Mouse (Mus musculus) lung, embryonic 14.5 days (tissue): ENCODE results near the gene Rps21. TPM values are rescaled to one million over a fixed set of nuclear protein-coding genes. Genes with fewer than 3 reads are reported as not detected.

Experiments used
- ATAC-seq: fragments of 200-750 bp; cut with Nextera tagmentation; 2 replicates; pipeline ENCODE4 v1.8.0; 2017; ENCODE audit warnings: mild to moderate bottlenecking, moderate TSS enrichment, moderate library complexity; ENCODE audit not compliant: insufficient read depth
- DNase-seq: peaks from one replicate; pipeline ENCODE4 v3.0.0-alpha.2; 2015
- H3K27ac ChIP-seq: fragments of 300-500 bp; sonication (generic); 2 replicates; pipeline ENCODE4 v1.5.1; 2014; ENCODE audit warnings: low read depth, mild to moderate bottlenecking, moderate library complexity
- H3K27me3 ChIP-seq: fragments of 300-500 bp; sonication (generic); 2 replicates; pipeline ENCODE4 v1.6.1; 2014; ENCODE audit warnings: low read length, control low read depth; ENCODE audit not compliant: insufficient read depth
- H3K36me3 ChIP-seq: fragments of 300-500 bp; sonication (generic); 2 replicates; pipeline ENCODE4 v1.6.1; 2014; ENCODE audit warnings: control low read depth; ENCODE audit not compliant: insufficient read depth
- H3K4me1 ChIP-seq: fragments of 300-500 bp; sonication (generic); 2 replicates; pipeline ENCODE4 v1.6.1; 2014; ENCODE audit warnings: antibody characterized with exemption, control low read depth; ENCODE audit not compliant: insufficient read depth
- H3K4me2 ChIP-seq: fragments of 300-500 bp; sonication (generic); 2 replicates; pipeline ENCODE4 v1.6.1; 2014; ENCODE audit warnings: mild to moderate bottlenecking
- H3K4me3 ChIP-seq: fragments of 300-500 bp; sonication (generic); 2 replicates; pipeline ENCODE4 v1.5.1; 2014; ENCODE audit warnings: low read depth, low read length
- H3K9ac ChIP-seq: fragments of 300-500 bp; sonication (generic); 2 replicates; pipeline ENCODE4 v1.6.1; 2014
- H3K9me3 ChIP-seq: fragments of 300-500 bp; sonication (generic); 2 replicates; pipeline ENCODE4 v1.6.1; 2016; ENCODE audit warnings: low read depth, low read length, control low read depth
- CTCF ChIP-seq: IDR thresholded peaks from 2 replicates; pipeline ENCODE4 v1.5.1; 2016; ENCODE audit warnings: antibody characterized with exemption, low read depth
- WGBS: fragments of 180-500 bp; shearing (Covaris S2); extraction: QIAGEN DNeasy Blood & Tissue Kit; methylation state at CpG from one replicate; pipeline ENCODE4 v1.1.7; 2014; 5-methylcytosine and 5-hydroxymethylcytosine counted together
- polyA plus RNA-seq: library from polyadenylated mRNA; unstranded; fragments of >200 nt; fragmentation: Nextera tagmentation; extraction: Ambion mirVana; gene quantifications from 2 replicates; pipeline ENCODE4 v1.2.1, GENCODE M21; 2014

Rps21 gene
- polyA plus RNA-seq, 1 experiment from 2014 or later: 630 TPM

DNA sequence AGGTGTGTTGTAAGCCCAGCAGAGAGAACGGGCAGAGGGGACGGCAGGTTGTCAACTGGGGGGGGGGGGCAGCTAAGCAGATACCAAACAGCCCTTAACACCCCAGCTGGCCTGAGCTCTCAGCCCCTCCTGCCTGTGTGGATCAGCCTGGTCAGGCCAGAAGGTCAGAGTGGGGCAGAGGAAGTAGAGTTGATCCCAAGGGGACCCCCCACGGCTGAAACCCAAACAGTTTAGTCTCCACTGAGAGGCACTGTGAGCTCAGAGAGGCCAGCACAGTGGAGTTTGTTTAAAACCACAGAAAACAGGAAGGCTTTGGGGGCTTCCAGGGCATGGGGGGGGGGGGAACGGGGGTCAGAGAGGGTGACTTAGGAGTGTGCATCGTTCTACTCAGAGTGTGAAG, 40.3 kb upstream of the Rps21 start:
- no peak overlapping the region for H3K4me3 ChIP-seq
- H3K4me2 ChIP-seq: no peak overlapping the region
- ATAC-seq (no peak), DNase-seq (no peak)
- peaks cover 49% of the 10 kb centered on the region for H3K4me1 ChIP-seq
- TF ChIP-seq CTCF: no peak
- no peaks in the 10 kb centered on the region; the same call in 1 of the 2 replicates for H3K9me3 ChIP-seq
- WGBS: 21% methylated on average over 5 of the region's 5 CpGs
- no peaks in the 10 kb centered on the region; the same call in 1 of the 2 replicates for H3K36me3 ChIP-seq
- no peak overlapping the region for H3K27ac ChIP-seq
- H3K27me3 ChIP-seq: no peaks in the 10 kb centered on the region
- H3K9ac ChIP-seq: no peak overlapping the region

DNA sequence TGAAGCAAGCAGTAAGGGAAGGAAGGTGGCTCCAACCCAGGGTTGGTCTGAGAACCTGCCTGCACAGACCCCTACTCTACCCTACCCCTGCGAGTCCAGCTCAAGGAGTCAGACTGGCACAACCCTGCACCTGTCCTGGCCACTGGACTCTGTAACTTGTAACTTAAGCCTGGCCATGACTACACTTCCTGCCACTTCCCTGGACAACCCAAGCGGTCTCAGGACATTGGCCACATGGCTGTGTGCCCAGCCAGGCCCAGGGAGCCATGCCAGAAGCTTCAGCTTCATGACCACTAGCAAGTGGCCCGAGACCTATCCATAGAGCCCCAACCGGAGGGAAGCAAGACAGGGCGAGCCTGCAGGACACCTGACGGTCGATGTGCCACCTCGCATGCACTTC, 39.6 kb upstream of the Rps21 start:
- DNase-seq: no peak
- H3K4me3 ChIP-seq: no peak overlapping the region
- H3K27ac ChIP-seq: no peak overlapping the region; the same call in 1 of the 2 replicates
- no peak for ATAC-seq
- H3K36me3 ChIP-seq: no peaks in the 10 kb centered on the region; the same call in 1 of the 2 replicates
- H3K4me1 ChIP-seq: peaks cover 55% of the 10 kb centered on the region
- no peak overlapping the region for H3K9ac ChIP-seq
- no peaks in the 10 kb centered on the region for H3K27me3 ChIP-seq
- H3K4me2 ChIP-seq: no peak overlapping the region
- TF ChIP-seq CTCF: no peak
- no peaks in the 10 kb centered on the region; the same call in 1 of the 2 replicates for H3K9me3 ChIP-seq
- WGBS: 82% methylated on average over 8 of the region's 8 CpGs

DNA sequence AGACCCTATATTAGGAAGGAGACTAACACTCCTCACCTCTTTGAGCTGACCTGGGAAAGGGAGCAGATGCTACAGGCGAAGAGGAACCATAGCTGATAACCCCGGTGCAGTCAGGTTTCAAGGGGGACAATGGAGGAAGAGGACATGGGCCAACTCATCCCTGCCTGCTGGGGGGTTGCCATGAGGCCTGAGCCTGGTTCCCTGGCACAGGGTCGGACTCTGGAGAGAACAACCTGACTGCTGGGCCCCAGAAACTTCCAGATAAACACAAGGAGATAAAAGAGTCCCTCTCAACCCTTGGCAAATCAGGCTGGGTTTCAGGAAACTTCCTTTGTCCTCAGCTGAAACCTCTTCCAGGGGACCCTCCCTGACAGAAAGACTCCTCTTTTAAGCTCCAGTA, 38.9 kb upstream of the Rps21 start:
- ATAC-seq (no peak), DNase-seq (no peak)
- Histone ChIP-seq H3K27me3 (no peaks in the 10 kb centered on the region), H3K4me1 (peaks cover 60% of the 10 kb centered on the region), H3K4me3 (no peak overlapping the region), H3K27ac (peak overlapping the region; percentile 81; the same call in 1 of the 2 replicates), H3K4me2 (no peak overlapping the region), H3K36me3 (no peaks in the 10 kb centered on the region; the same call in 1 of the 2 replicates), H3K9ac (no peak overlapping the region; the same call in 1 of the 2 replicates), H3K9me3 (no peaks in the 10 kb centered on the region)
- WGBS: 47% methylated on average over 3 of the region's 3 CpGs
- TF ChIP-seq CTCF: no peak

DNA sequence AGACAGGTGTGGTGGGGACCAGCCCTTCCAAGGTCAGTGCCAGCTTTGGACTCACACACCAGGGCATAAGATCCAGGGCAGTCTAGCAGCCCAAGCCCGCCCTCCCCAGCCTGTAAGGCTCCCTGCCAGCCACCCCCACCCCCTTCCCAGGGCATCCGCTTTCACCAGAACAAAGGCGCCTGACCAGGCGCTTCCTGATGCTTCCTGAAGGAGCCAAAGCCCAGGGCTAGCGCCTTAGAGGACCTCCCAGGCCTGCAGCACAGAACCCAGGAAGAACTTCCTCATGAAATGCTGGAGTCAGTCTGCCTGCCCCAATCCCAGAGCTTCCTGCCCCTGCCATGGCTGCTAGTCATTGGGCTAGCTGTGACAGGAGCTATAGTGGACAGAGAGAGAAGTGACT, 38.5 kb upstream of the Rps21 start:
- no peak overlapping the region; the same call in 1 of the 2 replicates for H3K9ac ChIP-seq
- H3K9me3 ChIP-seq: no peaks in the 10 kb centered on the region
- no peak overlapping the region for H3K4me3 ChIP-seq
- TF ChIP-seq CTCF: no peak
- ATAC-seq (peak; percentile 19; the same call in 1 of the 2 replicates), DNase-seq (peak; percentile 61)
- H3K4me2 ChIP-seq: no peak overlapping the region
- WGBS: 42% methylated on average over 5 of the region's 5 CpGs
- no peaks in the 10 kb centered on the region for H3K27me3 ChIP-seq
- H3K27ac ChIP-seq: peak overlapping the region; percentile 81
- H3K4me1 ChIP-seq: peaks cover 60% of the 10 kb centered on the region
- H3K36me3 ChIP-seq: no peaks in the 10 kb centered on the region

DNA sequence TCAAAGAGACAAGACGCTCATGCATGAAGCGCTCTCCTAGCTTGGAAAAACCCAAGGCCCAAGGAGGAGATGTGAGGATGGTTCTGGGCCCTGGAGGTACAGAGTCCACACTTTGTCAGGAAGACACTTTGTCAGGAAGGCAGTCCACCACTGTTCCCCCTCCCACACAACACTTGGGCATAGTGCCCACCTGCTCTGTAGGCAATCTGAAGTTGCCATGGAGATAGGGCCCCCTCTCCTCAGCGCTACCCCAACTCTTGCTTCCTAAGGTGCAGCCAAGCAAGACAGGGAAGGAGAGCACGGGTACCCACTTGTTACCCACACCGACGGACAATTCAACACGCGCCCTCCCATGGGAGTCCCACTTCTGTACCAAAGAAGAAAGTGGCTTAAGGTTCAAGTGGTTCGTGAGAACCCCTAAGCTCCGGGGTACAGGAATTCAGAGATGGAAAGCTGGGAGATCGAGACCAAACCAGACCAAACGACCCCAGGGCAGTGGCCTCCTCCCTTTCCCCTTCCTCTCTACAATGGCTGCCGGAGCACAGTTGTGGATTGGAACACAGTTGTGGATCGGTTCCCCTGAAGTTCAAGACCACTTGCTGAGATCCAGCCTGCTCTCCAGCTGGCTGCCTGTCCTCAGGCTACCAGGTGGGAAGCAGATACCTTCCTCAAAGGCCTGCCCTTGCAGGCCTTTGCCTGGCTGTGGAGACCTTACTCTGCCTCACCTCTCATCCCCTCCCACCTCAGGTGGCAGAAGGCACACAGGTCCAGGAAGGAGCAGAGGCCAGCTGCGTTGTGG, 37.8 kb upstream of the Rps21 start:
- H3K27ac ChIP-seq: peak overlapping the region; percentile 81
- WGBS: 71% methylated on average over 15 of the region's 15 CpGs
- no peak overlapping the region; the same call in 1 of the 2 replicates for H3K9ac ChIP-seq
- H3K9me3 ChIP-seq: no peaks in the 10 kb centered on the region
- ATAC-seq (no peak), DNase-seq (no peak)
- H3K4me1 ChIP-seq: peaks cover 58% of the 10 kb centered on the region
- no peak overlapping the region for H3K4me3 ChIP-seq
- TF ChIP-seq CTCF: no peak
- H3K4me2 ChIP-seq: peak overlapping the region; percentile 38; the same call in 1 of the 2 replicates
- H3K27me3 ChIP-seq: peaks cover 2% of the 10 kb centered on the region
- no peaks in the 10 kb centered on the region for H3K36me3 ChIP-seq

DNA sequence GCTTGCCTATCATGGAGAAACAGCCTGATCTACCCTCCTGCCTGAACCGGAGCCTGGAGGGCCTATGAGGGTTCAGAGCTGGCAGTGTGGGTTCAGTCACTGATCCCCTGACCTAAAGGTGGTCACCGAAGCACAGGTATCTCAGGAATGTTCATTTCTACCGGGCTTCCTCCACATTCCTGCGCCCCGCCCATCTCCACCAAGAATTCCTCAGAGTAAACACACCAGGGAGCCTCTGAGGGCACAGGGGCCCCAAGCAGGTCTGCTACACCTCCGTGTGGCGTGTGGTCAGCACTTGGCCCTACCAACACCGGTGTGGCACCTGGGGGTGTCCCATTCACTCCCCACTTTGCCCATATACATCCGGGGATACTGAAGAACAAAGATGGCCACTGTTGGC, 37.0 kb upstream of the Rps21 start:
- peak overlapping the region; percentile 81 for H3K27ac ChIP-seq
- no peaks in the 10 kb centered on the region for H3K9me3 ChIP-seq
- ATAC-seq (peak; percentile 30; the same call in 1 of the 2 replicates), DNase-seq (peak; percentile 64)
- H3K4me3 ChIP-seq: no peak overlapping the region
- H3K4me2 ChIP-seq: peak overlapping the region; percentile 38; the same call in 1 of the 2 replicates
- H3K27me3 ChIP-seq: peaks cover 10% of the 10 kb centered on the region
- 40% methylated on average over 9 of the region's 9 CpGs for WGBS
- H3K4me1 ChIP-seq: peaks cover 50% of the 10 kb centered on the region
- no peaks in the 10 kb centered on the region for H3K36me3 ChIP-seq
- H3K9ac ChIP-seq: no peak overlapping the region
- TF ChIP-seq CTCF: no peak

GRCm38 (mm10) chr2:180221051-180221450, 36.1 kb upstream of the Rps21 start:
- Histone ChIP-seq H3K27me3 (peaks cover 19% of the 10 kb centered on the region), H3K27ac (peak overlapping the region; percentile 30; the same call in 1 of the 2 replicates), H3K9ac (no peak overlapping the region), H3K36me3 (no peaks in the 10 kb centered on the region), H3K4me3 (no peak overlapping the region), H3K9me3 (no peaks in the 10 kb centered on the region), H3K4me1 (peaks cover 43% of the 10 kb centered on the region), H3K4me2 (no peak overlapping the region)
- ATAC-seq: no peak
- DNase-seq: no peak
- TF ChIP-seq CTCF: no peak
- 82% methylated on average over 9 of the region's 9 CpGs for WGBS
